In genomic region chr5:101664423-101664921, GRCm38 (mm10) we compare ENCODE assay signal across 7 mouse cellular contexts. TPM values are rescaled to one million over a fixed set of nuclear protein-coding genes. Genes with fewer than 3 reads are reported as not detected.
DNase-seq lines count a peak whose midpoint lies in the region; ATAC-seq and TF ChIP-seq lines count a peak whose summit lies in the region.

No protein-coding gene starts in this region.

- H3K4me2 ChIP-seq in intestine, embryonic 15.5 days (replicated peaks): peak overlapping the region; percentile 77
- peak overlapping the region; percentile 43 for H3K4me2 ChIP-seq in neural tube, embryonic 11.5 days (ENCODE audit: low read depth)

- peak overlapping the region; percentile 89 for H3K4me3 ChIP-seq in megakaryocyte, embryonic 14.5 days (replicated peaks)
- peak overlapping the region; percentile 50 for H3K4me3 ChIP-seq in embryonic fibroblast, embryonic 13.5 days (ENCODE audit: insufficient read depth, low read length)
- peak overlapping the region; percentile 37 for H3K4me3 ChIP-seq in intestine, embryonic 15.5 days (replicated peaks)
- H3K4me3 ChIP-seq in neural tube, embryonic 11.5 days (ENCODE audit: low read depth, low read length): peak overlapping the region; percentile 43

- H3K4me1 ChIP-seq in megakaryocyte, embryonic 14.5 days: peaks cover 37% of the 10 kb centered on the region
- H3K4me1 ChIP-seq in embryonic fibroblast, embryonic 13.5 days (ENCODE audit: control insufficient read depth, insufficient read depth, low read length): no peaks in the 10 kb centered on the region
- peaks cover 21% of the 10 kb centered on the region for H3K4me1 ChIP-seq in intestine, embryonic 15.5 days (replicated peaks)
- peaks cover 14% of the 10 kb centered on the region for H3K4me1 ChIP-seq in neural tube, embryonic 11.5 days (ENCODE audit: control insufficient read depth, insufficient read depth, low read length)

- no peak for TF ChIP-seq POLR2A in embryonic fibroblast, embryonic 13.5 days (IDR thresholded peaks at IDR 0.05; ENCODE audit: low read depth, low read length)

- no peak overlapping the region for H3K27ac ChIP-seq in embryonic fibroblast, embryonic 13.5 days (ENCODE audit: insufficient read depth, low read length)
- no peak overlapping the region for H3K27ac ChIP-seq in intestine, embryonic 15.5 days
- H3K27ac ChIP-seq in neural tube, embryonic 11.5 days (ENCODE audit: low read depth, low read length): peak overlapping the region; percentile 77

- no peaks in the 10 kb centered on the region for H3K36me3 ChIP-seq in megakaryocyte, embryonic 14.5 days (replicated peaks; ENCODE audit: low read length)
- no peaks in the 10 kb centered on the region for H3K36me3 ChIP-seq in intestine, embryonic 15.5 days
- H3K36me3 ChIP-seq in neural tube, embryonic 11.5 days (ENCODE audit: control insufficient read depth, insufficient read depth, low read length): no peaks in the 10 kb centered on the region

- DNase-seq in neural tube, embryonic 11.5 days (ENCODE audit: low spot score): peak; percentile 65
- no peak for DNase-seq in urinary bladder, postnatal 10 days (ENCODE audit: low spot score)
- DNase-seq in lung, postnatal 14 days: no peak

- 0 out of 2 replicates have a peak overlapping the region, but pooled peaks have one; percentile 30 for H3K9ac ChIP-seq in intestine, embryonic 15.5 days
- peak overlapping the region; percentile 62 for H3K9ac ChIP-seq in neural tube, embryonic 11.5 days (ENCODE audit: low read length)

- H3K27me3 ChIP-seq in megakaryocyte, embryonic 14.5 days (replicated peaks): peaks cover 99% of the 10 kb centered on the region
- H3K27me3 ChIP-seq in intestine, embryonic 15.5 days (replicated peaks): peaks cover 86% of the 10 kb centered on the region
- peaks cover 98% of the 10 kb centered on the region for H3K27me3 ChIP-seq in neural tube, embryonic 11.5 days (ENCODE audit: control insufficient read depth, insufficient read depth, low read length)

- WGBS in intestine, embryonic 15.5 days: under 1% methylated on average over 64 of the region's 64 CpGs
- WGBS in neural tube, embryonic 11.5 days: under 1% methylated on average over 64 of the region's 64 CpGs

- H3K9me3 ChIP-seq in megakaryocyte, embryonic 14.5 days: peaks cover 18% of the 10 kb centered on the region; the same call in 1 of the 2 replicates
- H3K9me3 ChIP-seq in intestine, embryonic 15.5 days: no peaks in the 10 kb centered on the region
- H3K9me3 ChIP-seq in neural tube, embryonic 11.5 days (ENCODE audit: control insufficient read depth, low read length): no peaks in the 10 kb centered on the region

- ATAC-seq in megakaryocyte, adult 5-6 weeks (ENCODE audit: poor library complexity, severe bottlenecking): no peak
- peak; percentile 21; the same call in 1 of the 2 replicates for ATAC-seq in intestine, embryonic 15.5 days
- ATAC-seq in neural tube, embryonic 11.5 days (ENCODE audit: insufficient read depth, low FRiP score, low TSS enrichment): no peak

- no peak for TF ChIP-seq CTCF in embryonic fibroblast, embryonic 13.5 days (IDR thresholded peaks at IDR 0.05; ENCODE audit: borderline replicate concordance, insufficient read depth, low read length)

RNA-seq across cellular contexts. Expression of gene Nkx6-1, which starts 0.3 kb away (rescaled TPM):
- polyA plus RNA-seq in megakaryocyte, embryonic 14.5 days (2012; ENCODE audit: insufficient read depth, low replicate concordance): 0.21 TPM in 1 of 2 replicates, not detected in the other
- total RNA-seq in megakaryocyte, adult 5-6 weeks (2015): not detected in 2 replicates
- not detected in 2 replicates for total RNA-seq in megakaryocyte, adult 5-6 weeks (2017)
- 0.47 and 1.1 TPM in 2 replicates for polyA plus RNA-seq in embryonic fibroblast, embryonic 13.5 days (2011; ENCODE audit: insufficient read length, low read depth, missing spikeins)
- polyA plus RNA-seq in intestine, embryonic 15.5 days (2015; fragmentation: Nextera tagmentation; extraction: Ambion mirVana): 1.5 and 1.9 TPM in 2 replicates
- polyA plus RNA-seq in neural tube, embryonic 11.5 days (2014; fragmentation: Nextera tagmentation; extraction: Ambion mirVana): 7.4 and 7.5 TPM in 2 replicates

Comparison
In these comparisons a context has a peak if more than half of its experiments do, and no peak if none do; other contexts are left out.
1. H3K4me3 ChIP-seq: peak in every context shown above with its lines; median percentile 89 in megakaryocyte, embryonic 14.5 days; 50 in embryonic fibroblast, embryonic 13.5 days; 43 in neural tube, embryonic 11.5 days; 37 in intestine, embryonic 15.5 days.